Mouse (Mus musculus) adrenal gland, postnatal 25 days (tissue): Measurements from ENCODE around the gene Gm29423. TPM values are rescaled to one million over a fixed set of nuclear protein-coding genes. Genes with fewer than 3 reads are reported as not detected.
"Not testable (repeated sequence)": the region's sequence is repeated elsewhere in the genome, so short reads cannot be mapped to it uniquely, and the experiment has no call there.

Experiments used
- DNase-seq: peaks from one replicate; pipeline ENCODE4 v3.0.0; 2021; ENCODE audit warnings: mixed read lengths
- long read RNA-seq: library from polyadenylated mRNA; stranded (forward); transcript quantifications from one replicate; pipeline ENCODE4 v2.0.0, GENCODE M21; 2021
- total RNA-seq: library from RNA; stranded (reverse); gene quantifications from 2 replicates; pipeline ENCODE4 v1.2.3, GENCODE M21; 2021

Gm29423 gene
- total RNA-seq: not detected in 2 replicates
- long read RNA-seq: 0 reads

DNA sequence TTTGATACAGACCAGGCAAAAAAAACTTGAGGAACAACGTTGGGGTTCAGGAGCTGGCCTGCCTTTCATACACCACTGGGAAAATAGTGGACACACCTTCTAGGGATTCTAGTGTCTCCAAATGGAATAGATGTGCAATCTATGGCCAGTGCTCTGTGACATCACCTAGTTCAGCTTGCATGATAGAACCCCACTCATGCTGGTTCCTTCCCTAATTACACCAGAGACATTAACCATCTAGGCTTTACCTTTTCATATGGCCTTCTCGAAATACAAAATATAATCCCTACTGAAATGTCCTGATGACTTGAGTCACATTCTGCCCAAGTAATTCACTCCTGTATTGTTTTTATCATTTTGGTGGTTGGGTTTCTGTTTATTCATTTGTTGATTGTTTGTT lies at the start of gene Gm29423, which contains the start of gene Gm29644:
Gm29423 (minus strand) TSS at position 101 of the 400 bp plus-strand sequence.
Gm29644 (minus strand) TSS at position 157 of the 400 bp plus-strand sequence.
- not testable (repeated sequence) for DNase-seq

- not testable (repeated sequence) for DNase-seq
These were observed 29.5 kb downstream of the Gm29423 start, which contains the start of gene Gm21118 for GRCm38 (mm10) chrY:70273542-70273941. Gene Gm21118 (minus strand): TSS chrY:70273642.

Other genes starting within 250 kb of the Gm29423 start
- gene Gm21118, start 29.6 kb downstream of the Gm29423 start, total RNA-seq: not detected in 2 replicates
- gene Gm29644, start 56 bp upstream of the Gm29423 start, total RNA-seq: not detected in 2 replicates
- gene Gm20888, start 138.6 kb upstream of the Gm29423 start, total RNA-seq: not detected in 2 replicates